Mouse (Mus musculus): ENCODE data around the gene Adad2. TPM values are rescaled to one million over a fixed set of nuclear protein-coding genes. Genes with fewer than 3 reads are reported as not detected.

Adad2 gene
- polyA plus RNA-seq, 1 experiment from 2014 or later, result not detected

DNA sequence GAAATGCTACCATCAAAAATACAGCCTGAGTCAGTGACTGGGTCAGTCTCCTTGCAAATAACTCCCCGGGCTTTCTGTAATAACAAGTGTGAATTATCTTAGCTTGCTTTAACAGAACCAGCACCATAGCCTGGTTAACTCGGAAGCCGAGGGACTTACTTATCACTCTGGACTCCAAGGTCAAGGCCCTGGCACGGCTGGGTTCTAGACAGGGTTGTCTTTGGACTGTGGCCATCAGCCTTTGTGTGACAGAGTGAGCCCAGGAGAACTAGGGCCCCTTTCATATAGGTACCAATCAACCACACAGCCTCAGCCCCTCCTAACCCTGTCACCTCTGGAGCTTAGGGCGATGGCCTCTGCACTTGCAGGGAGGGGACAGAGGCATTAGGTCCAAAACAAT, 28.5 kb downstream of the Adad2 start:
- WGBS, result 66% methylated on average over 5 of the region's 5 CpGs
- ATAC-seq (ENCODE audit: low read depth), result no peak

DNA sequence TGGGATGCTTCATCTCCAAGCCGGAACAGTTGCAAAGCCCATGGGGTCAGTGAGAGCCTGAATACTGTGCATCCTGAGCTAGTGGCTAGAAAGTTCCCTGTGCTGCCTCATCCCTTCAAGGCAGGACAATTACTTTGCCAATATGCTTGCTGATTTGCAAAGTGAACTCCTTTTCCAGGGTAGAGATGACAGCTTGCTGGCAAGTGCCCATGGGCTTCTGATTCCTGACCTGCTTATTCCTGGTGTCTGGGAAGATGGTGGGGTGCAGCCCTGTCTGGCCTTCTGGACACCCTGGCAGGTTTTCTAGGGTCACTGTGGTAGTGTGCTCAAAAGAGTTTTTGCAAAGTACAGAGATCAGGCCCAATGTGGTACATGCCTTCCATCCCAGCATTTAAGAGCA, 30.4 kb downstream of the Adad2 start:
- no peak for ATAC-seq (ENCODE audit: low read depth)
- Histone ChIP-seq H3K9ac (ENCODE audit: low read length) (no peak overlapping the region), H3K4me2 (ENCODE audit: low read depth, low read length) (no peak overlapping the region), H3K4me1 (replicated peaks; ENCODE audit: control insufficient read depth, insufficient read depth, low read length) (no peaks in the 10 kb centered on the region), H3K9me3 (ENCODE audit: control insufficient read depth, low read length) (0 out of 2 replicates have a peak, but pooled peaks cover 3% of the 10 kb centered on the region), H3K4me3 (ENCODE audit: low read length) (no peak overlapping the region), H3K36me3 (ENCODE audit: control insufficient read depth, insufficient read depth, low read length) (no peaks in the 10 kb centered on the region), H3K27ac (ENCODE audit: low read length) (no peak overlapping the region), H3K27me3 (ENCODE audit: control insufficient read depth, insufficient read depth, low read depth, low read length) (no peaks in the 10 kb centered on the region)
- 92% methylated on average over 1 of the region's 1 CpGs for WGBS

More for the DNA sequence above, 28.5 kb downstream of the Adad2 start:
- H3K36me3 ChIP-seq (ENCODE audit: control insufficient read depth, insufficient read depth, low read length), result no peaks in the 10 kb centered on the region
- no peaks in the 10 kb centered on the region for H3K27me3 ChIP-seq (ENCODE audit: control insufficient read depth, insufficient read depth, low read depth, low read length)
- no peak overlapping the region for H3K4me2 ChIP-seq (ENCODE audit: low read depth, low read length)
- no peak overlapping the region for H3K27ac ChIP-seq (ENCODE audit: low read length)
- no peaks in the 10 kb centered on the region for H3K4me1 ChIP-seq (replicated peaks; ENCODE audit: control insufficient read depth, insufficient read depth, low read length)
- no peaks in the 10 kb centered on the region for H3K9me3 ChIP-seq (ENCODE audit: control insufficient read depth, low read length)
- H3K9ac ChIP-seq (ENCODE audit: low read length), result no peak overlapping the region
- no peak overlapping the region for H3K4me3 ChIP-seq (ENCODE audit: low read length)

DNA sequence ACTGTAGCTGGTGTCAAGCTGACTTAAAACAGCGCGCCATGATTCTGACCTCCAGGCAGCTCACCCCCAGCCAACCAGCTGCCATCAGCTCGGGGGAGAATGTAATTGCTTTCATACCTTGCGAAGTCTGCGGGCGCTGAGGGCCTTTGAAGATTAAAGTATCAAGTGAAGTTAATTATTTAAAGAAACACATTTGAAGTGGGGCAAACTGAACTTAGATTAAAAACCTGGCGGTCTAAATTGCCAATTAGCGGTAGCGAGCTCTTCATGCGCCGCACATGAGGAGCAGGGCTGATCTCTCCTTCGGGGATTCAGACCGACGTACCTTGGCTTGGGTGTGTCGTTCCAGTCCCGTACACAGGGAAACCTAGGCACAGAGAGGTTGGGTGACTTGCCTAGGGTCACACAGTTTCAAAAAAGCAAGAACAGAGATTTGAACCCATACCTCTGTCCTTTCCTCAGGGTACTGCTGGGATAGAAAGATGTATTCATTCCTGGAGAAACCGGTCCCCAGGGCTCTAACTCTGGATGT, 31.9 kb downstream of the Adad2 start:
- H3K9me3 ChIP-seq (ENCODE audit: control insufficient read depth, low read length), result 0 out of 2 replicates have a peak, but pooled peaks cover 3% of the 10 kb centered on the region
- no peak overlapping the region for H3K4me2 ChIP-seq (ENCODE audit: low read depth, low read length)
- 72% methylated on average over 17 of the region's 17 CpGs for WGBS
- H3K27ac ChIP-seq (ENCODE audit: low read length), result no peak overlapping the region
- H3K9ac ChIP-seq (ENCODE audit: low read length), result no peak overlapping the region
- no peaks in the 10 kb centered on the region for H3K36me3 ChIP-seq (ENCODE audit: control insufficient read depth, insufficient read depth, low read length)
- ATAC-seq (ENCODE audit: low read depth), result no peak
- no peak overlapping the region for H3K4me3 ChIP-seq (ENCODE audit: low read length)
- H3K4me1 ChIP-seq (replicated peaks; ENCODE audit: control insufficient read depth, insufficient read depth, low read length), result no peaks in the 10 kb centered on the region
- no peaks in the 10 kb centered on the region for H3K27me3 ChIP-seq (ENCODE audit: control insufficient read depth, insufficient read depth, low read depth, low read length)

DNA sequence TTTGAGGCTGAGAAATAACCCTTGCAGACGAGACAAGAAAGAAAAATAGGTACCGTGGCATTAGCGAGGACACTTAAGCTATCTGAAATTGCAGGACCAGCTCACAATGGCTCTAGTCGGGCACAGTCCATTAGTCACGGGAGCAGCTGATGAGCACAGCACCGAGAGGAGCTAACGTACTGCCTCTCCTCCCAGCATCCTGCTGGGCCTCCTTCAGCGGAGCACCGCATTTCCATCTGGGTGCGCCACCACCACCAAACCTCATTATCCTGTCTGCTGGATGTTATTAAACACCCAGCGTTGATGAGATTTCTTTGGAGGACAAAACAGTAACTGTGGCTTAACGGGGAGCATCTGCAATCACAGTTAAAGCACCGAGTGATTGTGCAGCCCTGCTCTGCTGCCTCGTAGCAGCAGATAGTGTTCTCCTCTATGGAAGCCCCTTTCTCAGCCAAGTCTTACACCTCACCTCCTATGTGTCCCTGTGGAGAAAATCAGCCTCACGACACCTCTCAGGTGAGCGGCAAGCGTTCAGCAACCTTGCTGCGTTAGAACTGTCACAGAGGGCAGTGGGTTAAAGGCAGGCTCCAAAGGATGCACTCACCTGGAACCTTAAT, 32.5 kb downstream of the Adad2 start:
- Histone ChIP-seq H3K9ac (ENCODE audit: low read length) (no peak overlapping the region), H3K4me3 (ENCODE audit: low read length) (no peak overlapping the region), H3K36me3 (ENCODE audit: control insufficient read depth, insufficient read depth, low read length) (no peaks in the 10 kb centered on the region), H3K4me2 (ENCODE audit: low read depth, low read length) (no peak overlapping the region), H3K4me1 (replicated peaks; ENCODE audit: control insufficient read depth, insufficient read depth, low read length) (no peaks in the 10 kb centered on the region), H3K27me3 (ENCODE audit: control insufficient read depth, insufficient read depth, low read depth, low read length) (no peaks in the 10 kb centered on the region), H3K9me3 (ENCODE audit: control insufficient read depth, low read length) (0 out of 2 replicates have a peak, but pooled peaks cover 3% of the 10 kb centered on the region), H3K27ac (ENCODE audit: low read length) (no peak overlapping the region)
- no peak for ATAC-seq (ENCODE audit: low read depth)
- WGBS, result 67% methylated on average over 18 of the region's 18 CpGs

DNA sequence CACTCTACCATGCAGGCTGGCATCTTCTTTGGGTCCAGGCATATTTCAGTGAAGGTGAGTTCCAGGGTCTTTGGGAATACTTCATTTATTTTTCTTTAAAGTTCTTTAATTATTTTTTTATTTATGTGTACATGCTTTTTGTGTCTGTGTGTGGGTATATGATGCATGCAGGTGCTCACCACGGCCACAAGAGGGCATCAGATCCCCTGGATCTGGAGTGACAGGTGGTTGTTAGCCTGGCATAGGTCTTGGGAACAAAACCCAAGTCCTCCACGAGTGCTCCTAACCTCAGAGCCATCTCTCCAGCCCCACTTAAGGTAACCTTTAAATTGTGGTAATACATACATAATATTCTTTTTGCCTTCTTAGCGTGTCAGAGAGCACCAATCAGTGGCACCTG, 33.6 kb downstream of the Adad2 start:
- Histone ChIP-seq H3K4me3 (ENCODE audit: low read length) (no peak overlapping the region), H3K9ac (ENCODE audit: low read length) (no peak overlapping the region), H3K9me3 (ENCODE audit: control insufficient read depth, low read length) (0 out of 2 replicates have a peak, but pooled peaks cover 3% of the 10 kb centered on the region), H3K4me2 (ENCODE audit: low read depth, low read length) (no peak overlapping the region), H3K27me3 (ENCODE audit: control insufficient read depth, insufficient read depth, low read depth, low read length) (no peaks in the 10 kb centered on the region), H3K27ac (ENCODE audit: low read length) (no peak overlapping the region), H3K4me1 (replicated peaks; ENCODE audit: control insufficient read depth, insufficient read depth, low read length) (no peaks in the 10 kb centered on the region), H3K36me3 (ENCODE audit: control insufficient read depth, insufficient read depth, low read length) (no peaks in the 10 kb centered on the region)
- ATAC-seq (ENCODE audit: low read depth), result no peak
- 71% methylated on average over 3 of the region's 3 CpGs for WGBS

GRCm38 (mm10) chr8:119646846-119647245, 34.3 kb downstream of the Adad2 start:
- Histone ChIP-seq H3K27me3 (ENCODE audit: control insufficient read depth, insufficient read depth, low read depth, low read length) (no peaks in the 10 kb centered on the region), H3K4me1 (replicated peaks; ENCODE audit: control insufficient read depth, insufficient read depth, low read length) (no peaks in the 10 kb centered on the region; the same call in 1 of the 2 replicates), H3K9ac (ENCODE audit: low read length) (no peak overlapping the region), H3K4me3 (ENCODE audit: low read length) (no peak overlapping the region), H3K9me3 (ENCODE audit: control insufficient read depth, low read length) (0 out of 2 replicates have a peak, but pooled peaks cover 3% of the 10 kb centered on the region), H3K27ac (ENCODE audit: low read length) (no peak overlapping the region), H3K4me2 (ENCODE audit: low read depth, low read length) (no peak overlapping the region), H3K36me3 (ENCODE audit: control insufficient read depth, insufficient read depth, low read length) (no peaks in the 10 kb centered on the region)
- ATAC-seq (ENCODE audit: low read depth), result no peak
- WGBS, result 75% methylated on average over 7 of the region's 7 CpGs

DNA sequence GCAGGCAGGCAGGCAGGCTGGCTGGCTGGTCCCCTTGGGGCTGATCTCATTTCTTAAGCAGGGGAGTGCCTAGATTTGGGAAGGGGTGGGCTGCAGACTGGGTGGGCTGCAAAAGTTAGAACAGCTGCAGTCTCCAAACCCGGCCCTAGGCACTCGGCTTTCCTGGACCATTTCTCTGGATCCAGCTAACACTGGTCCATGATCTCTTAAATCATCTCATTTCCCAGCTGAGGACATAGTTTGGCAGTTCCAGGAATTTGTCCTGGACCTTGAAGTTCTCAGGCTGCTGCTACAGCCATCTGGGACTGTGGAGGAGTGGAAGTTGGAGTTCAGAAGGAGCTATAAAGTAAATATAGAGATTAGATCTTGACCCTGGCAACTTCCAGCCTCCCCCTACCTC, 38.8 kb downstream of the Adad2 start:
- ATAC-seq (ENCODE audit: low read depth), result 0 out of 2 replicates have a peak, but pooled peaks have one; percentile 17
- H3K4me3 ChIP-seq (ENCODE audit: low read length), result no peak overlapping the region
- H3K27me3 ChIP-seq (ENCODE audit: control insufficient read depth, insufficient read depth, low read depth, low read length), result no peaks in the 10 kb centered on the region
- H3K4me1 ChIP-seq (replicated peaks; ENCODE audit: control insufficient read depth, insufficient read depth, low read length), result no peaks in the 10 kb centered on the region; the same call in 1 of the 2 replicates
- no peak overlapping the region for H3K4me2 ChIP-seq (ENCODE audit: low read depth, low read length)
- WGBS, result 24% methylated on average over 2 of the region's 2 CpGs
- no peak overlapping the region for H3K27ac ChIP-seq (ENCODE audit: low read length)
- H3K36me3 ChIP-seq (ENCODE audit: control insufficient read depth, insufficient read depth, low read length), result no peaks in the 10 kb centered on the region
- no peak overlapping the region for H3K9ac ChIP-seq (ENCODE audit: low read length)
- 0 out of 2 replicates have a peak, but pooled peaks cover 3% of the 10 kb centered on the region for H3K9me3 ChIP-seq (ENCODE audit: control insufficient read depth, low read length)

DNA sequence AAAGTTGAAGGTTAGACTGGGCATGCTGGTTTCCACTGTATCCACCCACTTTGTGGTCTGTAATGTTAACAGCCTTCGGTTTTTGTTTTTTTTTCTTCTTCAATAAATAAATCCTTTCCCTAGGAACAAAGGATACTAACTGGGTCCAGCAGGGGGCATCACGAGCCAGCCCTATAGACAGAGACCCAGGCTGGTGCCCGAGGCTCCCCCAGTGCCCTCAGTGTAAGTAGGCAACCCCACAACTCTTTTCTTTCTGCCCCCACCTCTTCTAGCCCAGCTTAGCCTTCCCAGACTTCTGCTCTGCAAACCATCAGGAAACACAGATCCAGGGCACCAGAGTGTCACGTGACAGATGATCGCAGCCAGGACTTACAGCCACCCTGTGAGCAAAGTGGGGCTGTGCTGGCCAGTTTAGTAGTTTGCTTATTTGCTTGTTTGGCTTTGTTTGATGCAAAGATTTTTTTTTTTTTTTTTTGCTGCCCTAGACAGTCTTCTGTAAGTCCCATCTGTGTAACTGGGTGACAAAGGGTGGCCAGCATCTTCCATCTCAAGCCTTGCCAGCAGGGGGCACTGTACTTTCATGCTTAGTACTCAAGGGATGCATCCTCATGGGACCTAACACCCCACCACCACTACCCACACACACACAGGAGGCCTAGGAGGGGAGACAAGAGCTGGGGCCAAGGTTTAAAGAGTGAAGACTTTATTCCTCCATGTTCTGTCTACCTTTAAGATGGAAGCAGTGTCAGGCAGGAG, 44.3 kb downstream of the Adad2 start:
- no peak overlapping the region for H3K4me3 ChIP-seq (ENCODE audit: low read length)
- no peak overlapping the region for H3K4me2 ChIP-seq (ENCODE audit: low read depth, low read length)
- no peaks in the 10 kb centered on the region for H3K27me3 ChIP-seq (ENCODE audit: control insufficient read depth, insufficient read depth, low read depth, low read length)
- no peak overlapping the region for H3K9ac ChIP-seq (ENCODE audit: low read length)
- no peak; the same call in 1 of the 2 replicates for ATAC-seq (ENCODE audit: low read depth)
- peaks cover 9% of the 10 kb centered on the region for H3K4me1 ChIP-seq (replicated peaks; ENCODE audit: control insufficient read depth, insufficient read depth, low read length)
- H3K9me3 ChIP-seq (ENCODE audit: control insufficient read depth, low read length), result no peaks in the 10 kb centered on the region
- H3K36me3 ChIP-seq (ENCODE audit: control insufficient read depth, insufficient read depth, low read length), result no peaks in the 10 kb centered on the region
- H3K27ac ChIP-seq (ENCODE audit: low read length), result no peak overlapping the region
- WGBS, result 43% methylated on average over 5 of the region's 5 CpGs

GRCm38 (mm10) chr8:119661081-119661480, 48.5 kb downstream of the Adad2 start:
- no peaks in the 10 kb centered on the region for H3K36me3 ChIP-seq (ENCODE audit: control insufficient read depth, insufficient read depth, low read length)
- peak overlapping the region; percentile 21; the same call in 1 of the 2 replicates for H3K9ac ChIP-seq (ENCODE audit: low read length)
- no peaks in the 10 kb centered on the region for H3K27me3 ChIP-seq (ENCODE audit: control insufficient read depth, insufficient read depth, low read depth, low read length)
- peaks cover 18% of the 10 kb centered on the region for H3K4me1 ChIP-seq (replicated peaks; ENCODE audit: control insufficient read depth, insufficient read depth, low read length)
- H3K9me3 ChIP-seq (ENCODE audit: control insufficient read depth, low read length), result no peaks in the 10 kb centered on the region
- H3K27ac ChIP-seq (ENCODE audit: low read length), result peak overlapping the region; percentile 34
- WGBS, result 12% methylated on average over 9 of the region's 9 CpGs
- H3K4me3 ChIP-seq (ENCODE audit: low read length), result no peak overlapping the region
- ATAC-seq (ENCODE audit: low read depth), result peak; percentile 61
- no peak overlapping the region for H3K4me2 ChIP-seq (ENCODE audit: low read depth, low read length)

All from lung, embryonic 16.5 days (tissue).